Comparison of ENCODE assay signal across 28 mouse cellular contexts in genomic region chr12:40988311-40989065, GRCm38 (mm10). TPM values are rescaled to one million over a fixed set of nuclear protein-coding genes. Genes with fewer than 3 reads are reported as not detected.
DNase-seq lines count a peak whose midpoint lies in the region; ATAC-seq and TF ChIP-seq lines count a peak whose summit lies in the region.
"Had no signal": no experiment of that assay in that cellular context is flagged by ENCODE, and none has a peak within 500 bp of the region (broad histone marks: within the 10 kb centered on the region; RNA-seq: fewer than 3 reads in every experiment).

No protein-coding gene starts in this region.

- no peak overlapping the region for H3K27ac ChIP-seq in forebrain, embryonic 11.5 days (ENCODE audit: low read depth, low read length)
- H3K27ac ChIP-seq in forebrain, embryonic 12.5 days = no peak overlapping the region
- no peak overlapping the region for H3K27ac ChIP-seq in midbrain, embryonic 14.5 days (replicated peaks; ENCODE audit: low read depth, low read length)
- no peak overlapping the region for H3K27ac ChIP-seq in midbrain, embryonic 16.5 days (ENCODE audit: low read length)
- H3K27ac ChIP-seq: embryonic facial prominence, embryonic 15.5 days; forebrain, embryonic 15.5 days; heart, embryonic 15.5 days; hindbrain, embryonic 10.5 days; hindbrain, embryonic 14.5 days; intestine, embryonic 15.5 days had no signal

- H3K27me3 ChIP-seq in forebrain, embryonic 11.5 days (ENCODE audit: control insufficient read depth, insufficient read depth, low read length) = no peaks in the 10 kb centered on the region
- H3K27me3 ChIP-seq in forebrain, embryonic 12.5 days = no peaks in the 10 kb centered on the region
- H3K27me3 ChIP-seq in midbrain, embryonic 14.5 days (ENCODE audit: control insufficient read depth, insufficient read depth, low read length) = no peaks in the 10 kb centered on the region
- H3K27me3 ChIP-seq in midbrain, embryonic 16.5 days (ENCODE audit: control insufficient read depth, insufficient read depth, low read depth, low read length) = no peaks in the 10 kb centered on the region
- H3K27me3 ChIP-seq: CH12.LX; embryonic facial prominence, embryonic 15.5 days; forebrain, embryonic 15.5 days; heart, embryonic 12.5 days; heart, embryonic 15.5 days; intestine, embryonic 15.5 days had no signal

- WGBS in forebrain, embryonic 11.5 days = 49% methylated on average over 9 of the region's 9 CpGs
- 35% methylated on average over 9 of the region's 9 CpGs for WGBS in forebrain, embryonic 12.5 days
- 81% methylated on average over 9 of the region's 9 CpGs for WGBS in midbrain, embryonic 14.5 days
- 72% methylated on average over 9 of the region's 9 CpGs for WGBS in midbrain, embryonic 16.5 days

- no peak overlapping the region for H3K4me2 ChIP-seq in forebrain, embryonic 11.5 days (ENCODE audit: low read depth, low read length, severe bottlenecking)
- H3K4me2 ChIP-seq in forebrain, embryonic 12.5 days = no peak overlapping the region
- H3K4me2 ChIP-seq in midbrain, embryonic 14.5 days (ENCODE audit: low read length) = no peak overlapping the region
- no peak overlapping the region for H3K4me2 ChIP-seq in midbrain, embryonic 16.5 days (ENCODE audit: low read length)
- H3K4me2 ChIP-seq: embryonic facial prominence, embryonic 15.5 days; forebrain, embryonic 15.5 days; heart, embryonic 12.5 days; heart, embryonic 15.5 days; hindbrain, embryonic 14.5 days; intestine, embryonic 15.5 days had no signal

- 0 out of 2 replicates have a peak, but pooled peaks have one; percentile 43 for ATAC-seq in forebrain, embryonic 11.5 days (replicated peaks; ENCODE audit: low FRiP score)
- ATAC-seq in forebrain, embryonic 12.5 days (ENCODE audit: low FRiP score) = no peak
- no peak for ATAC-seq in midbrain, embryonic 14.5 days (ENCODE audit: low FRiP score, low TSS enrichment)
- no peak for ATAC-seq in midbrain, embryonic 16.5 days
- ATAC-seq in inflammation-experienced regulatory T-cells, adult 6 months = no peak
- ATAC-seq: forebrain, embryonic 15.5 days; intestine, embryonic 15.5 days had no signal

- TF ChIP-seq POLR2A in brain, embryonic 14.5 days (IDR thresholded peaks at IDR 0.05; ENCODE audit: borderline replicate concordance, extremely low read depth, insufficient read depth, insufficient read length, poor library complexity, severe bottlenecking) = no peak

- no peaks in the 10 kb centered on the region for H3K9me3 ChIP-seq in forebrain, embryonic 11.5 days (ENCODE audit: control insufficient read depth, low read length)
- no peaks in the 10 kb centered on the region for H3K9me3 ChIP-seq in forebrain, embryonic 12.5 days
- H3K9me3 ChIP-seq in midbrain, embryonic 14.5 days (ENCODE audit: control insufficient read depth, low read length) = no peaks in the 10 kb centered on the region
- no peaks in the 10 kb centered on the region for H3K9me3 ChIP-seq in midbrain, embryonic 16.5 days (replicated peaks; ENCODE audit: control insufficient read depth, low read length, poor library complexity, severe bottlenecking)
- H3K9me3 ChIP-seq: embryonic facial prominence, embryonic 15.5 days; forebrain, embryonic 15.5 days; G1E; heart, embryonic 12.5 days; heart, embryonic 15.5 days; hindbrain, embryonic 10.5 days; intestine, embryonic 15.5 days had no signal

- DNase-seq in forebrain, embryonic 11.5 days (ENCODE audit: low spot score) = no peak
- DNase-seq in midbrain, embryonic 14.5 days = peak; percentile 8
- peak; percentile 40 for DNase-seq in brain, embryonic 14.5 days (ENCODE audit: low read depth)
- DNase-seq in kidney, adult 18-20 months = no peak
- DNase-seq: adrenal gland, adult 2 months; adrenal gland, postnatal 14 days; B cell, adult 2 months; cerebellum, adult 11-12 months; cerebellum, adult 8-10 months; cerebellum, postnatal 10 days; cerebellum, postnatal 36 days; embryo, embryonic 11 days; gastrocnemius, postnatal 25 days; heart, adult 18-20 months; heart, postnatal 10 days; heart, postnatal 36 days had no signal

- no peaks in the 10 kb centered on the region for H3K36me3 ChIP-seq in forebrain, embryonic 11.5 days (ENCODE audit: control insufficient read depth, insufficient read depth, low read length)
- H3K36me3 ChIP-seq in forebrain, embryonic 12.5 days (replicated peaks) = no peaks in the 10 kb centered on the region
- H3K36me3 ChIP-seq in midbrain, embryonic 14.5 days (ENCODE audit: control insufficient read depth, insufficient read depth, low read length) = no peaks in the 10 kb centered on the region
- no peaks in the 10 kb centered on the region for H3K36me3 ChIP-seq in midbrain, embryonic 16.5 days (ENCODE audit: control insufficient read depth, insufficient read depth, low read length)
- H3K36me3 ChIP-seq: embryonic facial prominence, embryonic 15.5 days; forebrain, embryonic 15.5 days; G1E; heart, embryonic 12.5 days; heart, embryonic 15.5 days; hindbrain, embryonic 10.5 days; intestine, embryonic 15.5 days had no signal

- H3K4me1 ChIP-seq in forebrain, embryonic 11.5 days (replicated peaks; ENCODE audit: control insufficient read depth, insufficient read depth, low read length) = no peaks in the 10 kb centered on the region; the same call in 1 of the 2 replicates
- H3K4me1 ChIP-seq in forebrain, embryonic 12.5 days = peaks cover 5% of the 10 kb centered on the region; the same call in 1 of the 2 replicates
- H3K4me1 ChIP-seq in midbrain, embryonic 14.5 days (ENCODE audit: control insufficient read depth, insufficient read depth, low read length) = no peaks in the 10 kb centered on the region
- no peaks in the 10 kb centered on the region for H3K4me1 ChIP-seq in midbrain, embryonic 16.5 days (ENCODE audit: control insufficient read depth, insufficient read depth, low read length)
- H3K4me1 ChIP-seq: embryonic facial prominence, embryonic 15.5 days; forebrain, embryonic 15.5 days; heart, embryonic 12.5 days; heart, embryonic 15.5 days; intestine, embryonic 15.5 days had no signal

- TF ChIP-seq CTCF in brain, embryonic 14.5 days (IDR thresholded peaks at IDR 0.05; ENCODE audit: borderline replicate concordance, extremely low read depth, insufficient read depth, insufficient read length) = no peak

- H3K9ac ChIP-seq in forebrain, embryonic 11.5 days (ENCODE audit: low read length) = no peak overlapping the region
- no peak overlapping the region for H3K9ac ChIP-seq in forebrain, embryonic 12.5 days
- no peak overlapping the region for H3K9ac ChIP-seq in midbrain, embryonic 14.5 days (replicated peaks; ENCODE audit: low read length)
- H3K9ac ChIP-seq in midbrain, embryonic 16.5 days (ENCODE audit: low read depth, low read length) = no peak overlapping the region
- H3K9ac ChIP-seq: embryonic facial prominence, embryonic 15.5 days; forebrain, embryonic 15.5 days; heart, embryonic 12.5 days; heart, embryonic 15.5 days; hindbrain, embryonic 14.5 days; intestine, embryonic 15.5 days had no signal

- H3K4me3 ChIP-seq in forebrain, embryonic 11.5 days (ENCODE audit: low read depth, low read length) = no peak overlapping the region
- H3K4me3 ChIP-seq in forebrain, embryonic 12.5 days (replicated peaks) = no peak overlapping the region
- no peak overlapping the region for H3K4me3 ChIP-seq in midbrain, embryonic 14.5 days (replicated peaks; ENCODE audit: low read depth, low read length)
- H3K4me3 ChIP-seq in midbrain, embryonic 16.5 days (ENCODE audit: low read depth, low read length) = no peak overlapping the region
- H3K4me3 ChIP-seq: embryonic facial prominence, embryonic 15.5 days; forebrain, embryonic 15.5 days; heart, embryonic 12.5 days; heart, embryonic 15.5 days; hindbrain, embryonic 10.5 days; intestine, embryonic 15.5 days had no signal

RNA-seq across cellular contexts. Expression of gene Immp2l, which starts 35.4 kb away (rescaled TPM):
- 9.0 and 10.9 TPM in 2 replicates for polyA plus RNA-seq in forebrain, embryonic 11.5 days (2014; fragmentation: Nextera tagmentation; extraction: Ambion mirVana)
- polyA plus RNA-seq in forebrain, embryonic 12.5 days (2016; fragmentation: Nextera tagmentation; extraction: Ambion mirVana) = 5.9 and 8.0 TPM in 2 replicates
- 5.5 and 7.3 TPM in 2 replicates for polyA plus RNA-seq in midbrain, embryonic 14.5 days (2014; fragmentation: Nextera tagmentation; extraction: Ambion mirVana)
- polyA plus RNA-seq in midbrain, embryonic 16.5 days (2015; fragmentation: Nextera tagmentation; extraction: Ambion mirVana) = 6.3 and 6.6 TPM in 2 replicates
- polyA plus RNA-seq in brain, embryonic 14.5 days (2012; rRNA removed) = 2.2 and 3.5 TPM in 2 replicates
- 10 to 100 TPM in 2 of 3 experiments, 1 to 10 TPM in 1; 4.5 to 51.5 (median 30.9) TPM for polyA plus RNA-seq in inflammation-experienced regulatory T-cells, adult 6 months (2017; shearing (Covaris generic))

Comparison
In these comparisons a context has a peak if more than half of its experiments do, and no peak if none do; other contexts are left out.
1. DNase-seq: peak in midbrain, embryonic 14.5 days (single experiment) and brain, embryonic 14.5 days (single experiment); none in forebrain, embryonic 11.5 days (single experiment) and kidney, adult 18-20 months (single experiment).